Mouse (Mus musculus) intestine, embryonic 16.5 days (tissue): ENCODE data around the gene Tnni3k. TPM values are rescaled to one million over a fixed set of nuclear protein-coding genes. Genes with fewer than 3 reads are reported as not detected.
A peak's percentile ranks its signal among the peaks of the same experiment; 100 is the strongest.
"Not testable (repeated sequence)": the region's sequence is repeated elsewhere in the genome, so short reads cannot be mapped to it uniquely, and the experiment has no call there.

ENCODE experiments used
- ATAC-seq: fragments of 200-750 bp; cut with Nextera tagmentation; 2 replicates; pipeline ENCODE4 v1.8.0; 2017; ENCODE audit warnings: moderate TSS enrichment, moderate library complexity
- H3K27ac ChIP-seq: fragments of 300-500 bp; sonication (generic); 2 replicates; pipeline ENCODE4 v1.5.1; 2014; ENCODE audit warnings: mild to moderate bottlenecking, low read length
- H3K27me3 ChIP-seq: fragments of 300-500 bp; sonication (generic); replicated peaks from 2 replicates; pipeline ENCODE4 v1.6.1; 2014; ENCODE audit warnings: low read length, control low read depth, mixed read lengths; ENCODE audit not compliant: control insufficient read depth, insufficient read depth
- H3K36me3 ChIP-seq: fragments of 300-500 bp; sonication (generic); 2 replicates; pipeline ENCODE4 v1.6.1; 2014; ENCODE audit warnings: low read length, control low read depth; ENCODE audit not compliant: control insufficient read depth, insufficient read depth
- H3K4me1 ChIP-seq: fragments of 300-500 bp; sonication (generic); 2 replicates; pipeline ENCODE4 v1.6.1; 2014; ENCODE audit warnings: low read length, control low read depth, mixed read lengths; ENCODE audit not compliant: control insufficient read depth, insufficient read depth
- H3K4me2 ChIP-seq: fragments of 300-500 bp; sonication (generic); 2 replicates; pipeline ENCODE4 v1.6.1; 2014; ENCODE audit warnings: low read depth, low read length, control low read depth
- H3K4me3 ChIP-seq: fragments of 300-500 bp; sonication (generic); 2 replicates; pipeline ENCODE4 v1.5.1; 2014; ENCODE audit warnings: mild to moderate bottlenecking, low read length
- H3K9ac ChIP-seq: fragments of 300-500 bp; sonication (generic); 2 replicates; pipeline ENCODE4 v1.6.1; 2014; ENCODE audit warnings: low read depth, low read length
- H3K9me3 ChIP-seq: fragments of 300-500 bp; sonication (generic); 2 replicates; pipeline ENCODE4 v1.6.1; 2016; ENCODE audit warnings: low read length, control low read depth; ENCODE audit not compliant: control insufficient read depth
- WGBS: fragments of 180-500 bp; shearing (Covaris S2); extraction: QIAGEN DNeasy Blood & Tissue Kit; methylation state at CpG from one replicate; pipeline ENCODE4 v1.1.7; 2014; 5-methylcytosine and 5-hydroxymethylcytosine counted together
- polyA plus RNA-seq: library from polyadenylated mRNA; unstranded; fragments of >200 nt; fragmentation: Nextera tagmentation; extraction: Ambion mirVana; gene quantifications from 2 replicates; pipeline ENCODE4 v1.2.1, GENCODE M21; 2015

The Tnni3k gene
- polyA plus RNA-seq, 1 experiment from 2014 or later: not detected

GRCm38 (mm10) chr3:154824713-154825112, 230.5 kb downstream of the Tnni3k start:
- Histone ChIP-seq H3K9ac (no peak overlapping the region), H3K4me3 (no peak overlapping the region), H3K36me3 (no peaks in the 10 kb centered on the region), H3K9me3 (no peaks in the 10 kb centered on the region), H3K4me1 (no peaks in the 10 kb centered on the region), H3K4me2 (no peak overlapping the region), H3K27ac (no peak overlapping the region), H3K27me3 (no peaks in the 10 kb centered on the region)
- no peak for ATAC-seq
- WGBS: 82% methylated on average over 4 of the region's 4 CpGs

GRCm38 (mm10) chr3:154819684-154820083, 235.5 kb downstream of the Tnni3k start:
- H3K27me3 ChIP-seq, H3K9me3 ChIP-seq, H3K27ac ChIP-seq, ATAC-seq, H3K36me3 ChIP-seq, H3K4me3 ChIP-seq, H3K4me2 ChIP-seq, H3K9ac ChIP-seq, H3K4me1 ChIP-seq: not testable (repeated sequence)
- 12% methylated on average over 5 of the region's 5 CpGs for WGBS

GRCm38 (mm10) chr3:154817732-154818131, 237.5 kb downstream of the Tnni3k start:
- ATAC-seq: no peak

GRCm38 (mm10) chr3:154816801-154817625, 238.2 kb downstream of the Tnni3k start:
- Histone ChIP-seq H3K9me3 (no peaks in the 10 kb centered on the region), H3K4me3 (no peak overlapping the region), H3K4me2 (no peak overlapping the region), H3K27ac (no peak overlapping the region), H3K27me3 (no peaks in the 10 kb centered on the region), H3K36me3 (no peaks in the 10 kb centered on the region), H3K9ac (no peak overlapping the region), H3K4me1 (no peaks in the 10 kb centered on the region)
- peak; percentile 74; the same call in 1 of the 2 replicates for ATAC-seq
- 39% methylated on average over 19 of the region's 19 CpGs for WGBS

More at GRCm38 (mm10) chr3:154817732-154818131, 237.5 kb downstream of the Tnni3k start:
- H3K4me2 ChIP-seq: no peak overlapping the region
- H3K27ac ChIP-seq: no peak overlapping the region
- no peaks in the 10 kb centered on the region for H3K27me3 ChIP-seq
- no peaks in the 10 kb centered on the region for H3K36me3 ChIP-seq
- no peaks in the 10 kb centered on the region for H3K4me1 ChIP-seq
- no peaks in the 10 kb centered on the region for H3K9me3 ChIP-seq
- WGBS: 7% methylated on average over 7 of the region's 7 CpGs
- H3K4me3 ChIP-seq: no peak overlapping the region
- no peak overlapping the region for H3K9ac ChIP-seq

GRCm38 (mm10) chr3:154816231-154816630, 239.0 kb downstream of the Tnni3k start:
- H3K36me3 ChIP-seq: no peaks in the 10 kb centered on the region
- ATAC-seq: no peak
- no peak overlapping the region for H3K27ac ChIP-seq
- no peaks in the 10 kb centered on the region for H3K4me1 ChIP-seq
- no peak overlapping the region for H3K4me2 ChIP-seq
- no peaks in the 10 kb centered on the region for H3K27me3 ChIP-seq
- 63% methylated on average over 3 of the region's 3 CpGs for WGBS
- no peak overlapping the region for H3K4me3 ChIP-seq
- H3K9ac ChIP-seq: no peak overlapping the region
- no peaks in the 10 kb centered on the region for H3K9me3 ChIP-seq

- Histone ChIP-seq H3K36me3 (no peaks in the 10 kb centered on the region), H3K9me3 (no peaks in the 10 kb centered on the region), H3K4me1 (no peaks in the 10 kb centered on the region; the same call in 1 of the 2 replicates), H3K27ac (no peak overlapping the region), H3K4me3 (no peak overlapping the region), H3K9ac (no peak overlapping the region), H3K27me3 (no peaks in the 10 kb centered on the region), H3K4me2 (no peak overlapping the region)
- no peak for ATAC-seq
- WGBS: 44% methylated on average over 2 of the region's 2 CpGs
Observed at GRCm38 (mm10) chr3:154815606-154816005, 239.6 kb downstream of the Tnni3k start.

- ATAC-seq: no peak
- no peak overlapping the region for H3K27ac ChIP-seq
- no peaks in the 10 kb centered on the region; the same call in 1 of the 2 replicates for H3K4me1 ChIP-seq
- H3K36me3 ChIP-seq: no peaks in the 10 kb centered on the region
- H3K4me2 ChIP-seq: no peak overlapping the region
- H3K9me3 ChIP-seq: no peaks in the 10 kb centered on the region
- H3K9ac ChIP-seq: no peak overlapping the region
- H3K27me3 ChIP-seq: no peaks in the 10 kb centered on the region
- WGBS: 54% methylated on average over 1 of the region's 1 CpGs
- H3K4me3 ChIP-seq: no peak overlapping the region
Observed at GRCm38 (mm10) chr3:154812893-154813292, 242.3 kb downstream of the Tnni3k start.

GRCm38 (mm10) chr3:154811833-154812232, 243.4 kb downstream of the Tnni3k start:
- no peak for ATAC-seq
- Histone ChIP-seq H3K4me3 (no peak overlapping the region), H3K4me2 (no peak overlapping the region), H3K27me3 (no peaks in the 10 kb centered on the region), H3K9ac (no peak overlapping the region), H3K9me3 (no peaks in the 10 kb centered on the region), H3K4me1 (no peaks in the 10 kb centered on the region; the same call in 1 of the 2 replicates), H3K27ac (no peak overlapping the region), H3K36me3 (no peaks in the 10 kb centered on the region)
- 54% methylated on average over 9 of the region's 9 CpGs for WGBS

- H3K4me2 ChIP-seq: no peak overlapping the region
- H3K4me3 ChIP-seq: no peak overlapping the region
- ATAC-seq: no peak
- no peaks in the 10 kb centered on the region for H3K36me3 ChIP-seq
- H3K4me1 ChIP-seq: no peaks in the 10 kb centered on the region; the same call in 1 of the 2 replicates
- no peaks in the 10 kb centered on the region for H3K27me3 ChIP-seq
- no peak overlapping the region for H3K27ac ChIP-seq
- WGBS: 32% methylated on average over 9 of the region's 9 CpGs
- no peaks in the 10 kb centered on the region for H3K9me3 ChIP-seq
- H3K9ac ChIP-seq: no peak overlapping the region
Observed at GRCm38 (mm10) chr3:154811281-154811680, 243.9 kb downstream of the Tnni3k start.
